Mouse (Mus musculus): ENCODE data around the gene Zfp39.

The Zfp39 gene

DNA sequence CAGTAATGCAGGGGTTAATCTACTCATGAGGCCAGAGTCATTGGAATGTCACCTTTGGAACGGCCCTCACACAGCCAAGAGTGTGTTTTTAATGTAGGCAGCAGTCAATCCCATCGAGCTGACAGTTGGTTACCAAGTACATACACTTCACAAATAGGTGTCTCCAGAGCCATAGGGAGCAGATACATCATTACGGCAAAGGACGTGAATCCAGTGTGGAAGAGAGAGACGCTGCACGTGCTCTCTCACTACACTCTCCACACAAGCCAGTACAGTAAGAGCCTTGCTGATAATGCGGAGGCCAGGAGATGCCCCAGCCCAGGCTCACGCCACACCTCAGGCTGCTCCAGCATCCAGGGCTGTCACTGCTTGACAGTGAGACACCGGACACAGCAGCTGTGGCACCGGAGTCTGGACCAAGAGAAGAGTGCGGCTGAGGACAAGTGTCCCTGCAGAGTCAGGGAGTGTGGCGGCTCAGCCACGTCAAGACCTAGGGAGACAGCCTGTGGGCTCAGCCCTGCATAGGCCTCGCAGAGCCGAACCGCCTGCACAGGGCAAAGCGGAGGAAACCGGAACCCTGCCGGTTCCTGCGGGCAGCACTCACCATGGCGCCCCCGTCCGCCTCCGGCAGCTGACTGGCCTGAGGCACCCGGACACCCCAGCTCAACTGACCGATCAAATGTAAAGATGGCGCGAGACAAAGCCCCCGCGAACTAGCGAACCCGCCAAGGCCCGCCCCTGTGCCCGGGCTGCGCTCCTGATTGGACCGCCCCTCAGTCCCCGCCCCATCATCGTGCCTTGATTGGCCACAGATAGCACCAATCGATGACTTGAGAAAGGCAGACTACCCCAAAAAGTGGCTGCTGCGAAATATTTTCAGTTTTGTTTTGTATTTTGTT lies at the start of gene Zfp39:
Gene Zfp39, minus strand, starts transcription at position 715 of the 899 bp plus-strand sequence.
- peak; percentile 92 to 95 for DNase-seq (ENCODE audit: low spot score in 2 of 2)

DNA sequence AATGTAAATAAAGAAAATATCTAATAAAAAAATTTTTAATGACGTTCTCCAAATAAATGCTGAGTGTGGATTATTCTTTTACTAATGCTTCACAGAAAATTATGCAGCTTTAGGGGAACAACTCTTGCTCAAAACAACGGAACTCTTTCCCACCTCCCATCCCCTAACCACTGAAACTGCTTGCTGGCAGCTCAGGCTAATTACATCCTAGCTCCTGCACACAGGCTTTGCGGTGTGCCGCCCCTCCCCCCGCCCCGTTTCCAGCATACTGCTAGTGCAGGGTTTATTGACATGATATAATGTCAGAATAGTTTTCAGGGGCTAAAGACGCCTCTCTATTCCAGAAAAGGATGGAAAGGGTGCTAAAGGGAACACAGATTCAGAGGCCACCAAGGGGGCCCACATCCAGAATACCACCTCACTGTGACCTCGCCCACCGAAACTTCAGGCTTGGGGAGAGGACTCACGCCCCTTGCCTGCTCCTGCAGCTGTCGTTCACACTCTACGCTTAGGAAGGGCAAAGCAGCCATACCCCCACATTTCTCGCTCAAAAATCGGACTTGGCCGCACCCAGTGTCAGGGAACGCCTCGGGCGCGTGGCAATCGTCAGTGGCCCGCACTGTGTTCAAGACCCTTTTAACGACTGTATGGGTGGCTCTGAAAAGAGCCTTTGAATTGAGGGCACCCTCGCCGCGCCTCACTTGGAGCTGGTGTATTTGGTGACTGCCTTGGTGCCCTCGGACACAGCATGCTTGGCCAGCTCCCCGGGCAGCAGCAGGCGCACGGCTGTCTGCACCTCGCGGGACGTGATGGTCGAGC lies 49.5 kb upstream of the Zfp39 start:
- no peak for DNase-seq (ENCODE audit: low spot score in 2 of 2)

DNA sequence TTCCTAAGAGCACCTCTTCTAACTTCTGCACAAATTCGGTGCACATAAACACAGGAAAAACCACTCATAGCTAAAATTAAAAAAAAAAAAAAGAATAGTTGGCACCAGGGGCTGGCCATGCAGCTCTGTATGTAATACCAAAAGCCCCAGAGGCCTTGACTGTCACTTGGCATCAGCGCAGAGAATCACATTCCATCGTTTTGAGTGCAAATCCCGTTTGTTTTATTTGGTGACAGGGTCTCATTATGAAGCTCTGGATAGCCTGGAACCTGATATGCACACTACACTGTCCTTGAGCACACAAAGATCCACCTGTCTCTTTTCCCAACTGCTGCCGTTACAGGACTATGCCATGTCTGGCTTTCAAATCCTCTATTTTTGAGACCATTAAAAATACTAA lies 47.2 kb upstream of the Zfp39 start:
- DNase-seq (ENCODE audit: low spot score in 2 of 2): no peak

DNA sequence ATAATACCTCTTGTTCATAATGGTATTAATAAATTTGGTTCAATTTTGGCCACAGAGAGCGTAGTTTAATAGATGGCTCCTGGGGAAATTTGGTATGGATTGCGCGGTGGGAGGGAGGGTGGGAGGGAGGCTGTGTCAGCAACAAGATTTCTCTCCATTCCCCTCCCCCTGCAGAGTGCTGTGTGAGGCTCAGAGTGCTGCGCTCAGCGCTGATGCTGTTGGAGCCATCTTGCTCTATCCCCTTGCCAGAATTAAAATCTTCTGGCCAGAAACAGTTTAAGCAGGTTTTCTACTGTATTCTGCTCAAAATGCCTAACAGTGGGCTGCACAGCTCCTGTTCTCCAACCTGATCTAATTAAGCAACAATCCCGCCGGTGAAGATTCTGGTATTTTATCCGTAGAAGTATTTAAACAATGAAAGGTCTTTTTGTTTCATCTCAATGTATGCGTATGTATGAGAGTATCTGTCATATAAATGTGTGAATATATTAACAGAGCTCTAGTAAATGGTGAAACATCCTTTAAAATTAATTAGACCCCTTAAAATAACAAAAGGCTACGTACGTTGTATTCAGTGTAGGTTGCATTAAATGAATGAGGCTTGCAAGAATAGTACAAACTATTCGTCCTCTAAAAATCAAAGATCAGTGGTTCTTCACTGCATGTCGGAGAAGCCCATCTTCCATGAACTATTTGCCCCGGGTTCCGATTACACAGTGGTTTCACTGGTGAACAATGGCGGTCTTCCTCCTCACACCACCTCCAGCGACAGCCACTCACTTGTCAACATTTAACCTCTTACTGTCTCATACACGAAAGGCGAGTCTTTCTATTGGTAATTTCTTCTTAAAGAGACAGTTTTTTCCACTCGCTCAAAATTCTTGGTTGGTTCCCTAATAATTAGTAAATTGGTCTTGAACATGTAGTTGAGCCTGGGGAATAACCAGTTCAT lies 45.7 kb upstream of the Zfp39 start:
- no peak for DNase-seq (ENCODE audit: low spot score in 2 of 2)

DNA sequence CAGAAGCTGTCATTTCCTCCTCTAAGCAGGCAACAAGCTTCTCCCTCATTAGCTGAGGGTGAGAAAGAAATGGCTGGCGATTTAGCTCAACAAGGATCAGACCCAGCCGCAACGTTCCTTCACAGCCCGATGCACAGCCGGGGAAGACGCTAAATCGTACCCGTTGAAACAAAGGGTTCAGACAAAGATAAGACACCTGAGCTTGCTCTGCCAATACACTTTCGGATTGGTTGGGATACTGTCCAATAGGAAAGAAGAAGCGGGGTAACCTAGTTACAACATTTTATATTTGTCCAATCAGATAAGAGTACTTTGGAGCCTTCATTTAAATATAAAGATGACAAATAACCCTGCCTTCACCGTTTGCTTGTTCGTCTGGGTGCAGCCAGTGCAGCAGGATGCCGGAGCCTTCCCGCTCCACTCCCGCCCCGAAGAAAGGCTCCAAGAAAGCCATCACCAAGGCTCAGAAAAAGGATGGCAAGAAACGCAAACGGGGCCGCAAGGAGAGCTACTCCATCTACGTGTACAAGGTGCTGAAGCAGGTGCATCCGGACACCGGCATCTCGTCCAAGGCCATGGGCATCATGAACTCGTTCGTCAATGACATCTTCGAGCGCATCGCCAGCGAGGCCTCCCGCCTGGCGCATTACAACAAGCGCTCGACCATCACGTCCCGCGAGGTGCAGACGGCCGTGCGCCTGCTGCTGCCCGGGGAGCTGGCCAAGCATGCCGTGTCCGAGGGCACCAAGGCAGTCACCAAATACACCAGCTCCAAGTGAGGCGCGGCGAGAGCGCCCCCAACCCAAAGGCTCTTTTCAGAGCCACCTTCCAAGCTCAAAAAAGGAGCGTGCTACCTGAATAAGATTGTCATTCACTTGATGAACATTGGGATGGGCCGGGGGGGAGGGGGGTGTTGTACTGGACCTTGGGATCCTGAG lies 44.8 kb upstream of the Zfp39 start, which contains the start of gene Hist3h2ba:
Gene Hist3h2ba, plus strand, starts transcription at position 379 of the 938 bp plus-strand sequence.
- peak in 1 of 2 experiments; percentile 69 for DNase-seq (ENCODE audit: low spot score in 2 of 2)

DNA sequence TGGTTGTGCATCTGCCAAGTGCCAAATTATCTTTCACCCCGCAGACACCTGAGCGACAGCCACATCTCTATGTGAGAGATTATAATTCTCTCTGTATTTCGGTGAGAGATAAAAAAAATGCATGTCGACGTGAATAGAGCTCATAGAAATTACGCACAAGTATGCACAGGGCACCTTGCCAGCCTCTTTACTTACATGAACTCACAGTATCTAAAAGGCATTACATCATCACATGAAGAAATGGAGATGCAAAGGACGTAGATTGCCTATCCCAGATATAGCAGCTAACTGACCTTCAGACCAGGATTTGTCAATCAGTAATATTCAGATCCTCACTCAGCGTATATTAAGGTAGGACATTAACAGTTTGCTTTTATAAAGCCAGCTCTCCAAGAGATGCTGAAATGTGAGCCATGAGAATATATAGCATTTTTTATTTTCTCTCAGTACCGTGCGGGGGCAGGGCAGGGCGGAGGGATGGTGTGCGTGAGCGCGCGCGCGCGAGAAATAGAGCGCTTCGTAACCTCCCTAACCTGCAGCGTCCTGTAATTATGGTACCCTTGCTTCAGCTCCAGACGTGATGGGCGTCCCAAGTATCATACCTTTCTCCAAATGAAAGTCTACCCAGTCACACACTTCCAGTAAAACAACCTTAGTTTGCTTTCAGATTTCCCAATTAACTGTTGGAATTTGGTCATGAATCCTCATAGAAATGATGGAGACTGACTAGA lies 43.9 kb upstream of the Zfp39 start:
- DNase-seq (ENCODE audit: low spot score in 2 of 2): peak in 1 of 2 experiments; percentile 48

DNA sequence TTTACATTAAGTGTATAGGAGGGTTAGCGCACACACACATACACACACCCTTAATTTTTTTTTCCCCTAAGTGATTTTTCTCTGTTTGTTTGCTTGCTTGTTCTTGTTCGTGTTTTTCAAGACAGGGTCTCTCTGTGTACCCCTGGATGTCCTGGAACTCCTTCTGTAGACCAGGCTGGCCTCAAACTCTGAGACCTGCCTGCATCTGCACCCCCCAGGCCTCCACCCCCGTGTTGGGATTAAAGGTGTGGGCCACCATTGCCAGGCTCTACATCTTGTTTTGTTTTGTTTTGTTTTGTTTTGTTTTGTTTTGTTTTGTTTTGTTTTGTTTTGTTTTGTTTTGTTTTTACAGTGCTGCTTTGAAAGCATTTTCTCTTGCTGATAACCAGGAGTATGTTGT lies 43.3 kb upstream of the Zfp39 start:
- DNase-seq (ENCODE audit: low spot score in 2 of 2): no peak

DNA sequence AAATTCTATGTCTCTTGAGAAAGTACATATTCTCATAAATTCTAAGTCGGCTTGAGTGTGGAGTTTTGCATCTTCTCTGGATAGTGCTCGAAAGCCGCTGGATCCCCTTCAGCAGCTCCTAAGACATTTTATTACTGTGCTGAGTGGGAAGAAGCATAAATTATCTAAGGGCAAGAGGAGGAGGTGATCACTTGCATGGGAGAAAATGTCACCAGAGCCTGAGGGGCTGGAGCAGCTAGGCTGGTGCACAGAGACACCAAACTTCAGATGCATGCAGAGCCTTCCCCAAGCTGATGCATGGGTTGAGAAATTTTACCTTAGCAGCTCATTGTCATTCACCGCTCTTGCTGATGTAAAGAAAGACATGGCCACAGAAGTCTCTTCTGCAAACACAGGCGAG lies 40.1 kb upstream of the Zfp39 start:
- DNase-seq (ENCODE audit: low spot score in 2 of 2): no peak

DNA sequence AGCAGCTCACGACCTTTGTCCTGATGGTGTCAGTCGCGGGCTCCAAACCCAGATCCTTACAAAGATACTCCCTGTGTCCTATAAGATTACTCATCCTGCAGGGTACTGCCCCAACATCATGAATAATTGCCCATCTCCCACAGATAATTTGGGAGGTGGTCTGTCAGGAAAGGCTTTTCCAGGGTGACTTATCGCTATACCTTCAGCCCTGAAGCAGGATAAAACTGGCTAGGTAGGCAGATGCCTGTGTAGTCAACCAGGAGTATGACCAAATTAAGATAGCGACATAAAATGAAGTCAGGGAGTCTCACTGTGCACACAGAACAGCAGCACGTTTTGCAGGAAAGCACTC lies 35.0 kb upstream of the Zfp39 start:
- no peak for DNase-seq (ENCODE audit: low spot score in 2 of 2)

DNA sequence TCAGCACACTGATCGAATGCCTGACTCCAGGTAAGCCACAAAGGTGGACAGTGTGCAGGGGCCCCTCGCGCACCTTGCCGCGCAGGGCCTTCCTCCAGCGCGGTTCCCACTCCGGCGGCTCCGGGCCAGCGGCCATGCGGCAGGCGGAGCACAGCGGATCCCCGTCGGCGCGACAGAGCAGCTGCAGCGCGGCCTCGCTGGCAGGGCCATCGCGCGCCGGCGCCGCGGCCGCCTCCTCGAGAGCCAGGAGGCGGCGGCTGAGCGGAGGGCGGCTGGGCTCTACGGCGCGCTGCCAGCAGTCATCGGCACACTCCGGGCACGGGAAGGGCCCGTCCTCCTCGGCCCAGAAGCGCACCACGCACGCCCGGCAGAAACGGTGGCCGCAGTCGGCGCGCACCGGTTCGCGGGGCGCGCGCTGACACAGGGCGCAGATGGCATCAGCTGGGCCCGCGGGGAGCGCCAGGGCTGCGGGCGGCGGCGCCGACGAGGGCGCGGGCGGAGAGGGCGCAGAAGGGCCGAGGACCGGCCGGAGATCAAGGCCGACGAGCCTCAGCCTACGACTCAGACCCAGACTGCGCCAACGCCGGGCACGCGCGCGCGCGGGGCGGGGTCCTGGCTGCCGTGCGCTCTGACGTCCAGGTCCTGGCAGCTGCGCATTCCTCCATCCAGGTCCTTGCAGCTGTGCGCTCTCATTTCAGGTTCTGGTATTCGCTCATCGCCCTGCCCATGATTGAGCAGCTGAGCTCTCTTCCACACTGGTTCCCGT lies 34.5 kb upstream of the Zfp39 start, which contains the start of gene Rnf187:
Gene Rnf187, minus strand, starts transcription at position 595 of the 766 bp plus-strand sequence.
- peak; percentile 85 to 86 for DNase-seq (ENCODE audit: low spot score in 2 of 2)

DNA sequence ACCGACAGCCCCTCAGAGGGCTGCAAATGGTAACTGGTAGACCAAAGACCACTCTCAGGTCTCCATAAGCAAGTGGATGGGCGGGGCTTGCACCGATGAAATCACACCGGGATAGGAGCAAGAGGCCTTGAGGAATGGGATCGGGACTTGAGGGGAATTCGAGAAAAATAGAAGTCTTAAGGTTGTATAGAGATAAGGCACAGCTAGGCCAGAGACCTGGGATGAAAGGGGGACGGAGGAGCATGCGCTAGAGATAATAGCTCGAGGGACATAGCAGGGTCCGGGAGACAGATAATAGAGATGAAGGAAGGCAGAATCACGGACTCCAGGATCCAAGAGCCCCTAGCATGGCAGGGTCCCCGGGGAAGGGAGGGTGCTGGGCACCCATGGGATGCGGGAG lies 33.9 kb upstream of the Zfp39 start:
- no peak for DNase-seq (ENCODE audit: low spot score in 2 of 2)

DNA sequence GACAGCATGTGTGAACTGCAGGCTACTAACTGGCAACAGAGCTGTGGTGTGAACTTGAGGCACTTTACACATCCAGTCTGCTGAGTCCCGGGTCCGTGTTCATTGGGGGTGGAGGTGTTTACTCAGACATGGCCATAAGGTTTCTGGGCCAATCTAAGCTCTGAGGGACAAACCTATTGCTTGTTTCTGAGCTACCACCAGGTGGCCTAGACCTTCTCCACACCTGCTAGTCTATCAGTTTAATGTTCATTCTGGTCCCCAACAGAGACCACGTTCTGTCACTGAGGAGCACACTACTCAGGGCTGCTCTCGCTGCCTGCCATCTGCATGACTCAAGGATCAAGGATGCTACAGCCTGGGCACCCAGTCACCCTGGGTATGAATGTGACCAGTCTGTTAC lies 27.6 kb upstream of the Zfp39 start:
- DNase-seq (ENCODE audit: low spot score in 2 of 2): no peak

DNA sequence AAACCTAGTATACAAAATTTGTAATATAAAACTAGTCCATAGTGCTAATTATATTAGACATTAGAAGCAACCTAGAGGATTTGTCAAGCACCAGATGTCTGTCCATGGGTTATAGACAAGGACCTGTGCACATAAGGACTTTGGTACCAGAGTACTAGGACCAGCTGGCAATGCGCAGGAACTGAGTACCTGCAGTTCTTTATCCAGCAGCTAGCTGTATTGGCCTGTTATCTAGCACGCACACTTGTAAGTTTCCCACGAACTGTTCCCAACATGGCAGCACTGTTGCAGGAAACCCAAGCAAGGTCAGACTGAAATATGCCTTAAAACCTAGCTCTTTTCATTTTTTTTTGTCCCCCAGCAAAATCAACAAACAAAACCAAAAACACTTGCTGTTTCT lies 26.2 kb upstream of the Zfp39 start:
- no peak for DNase-seq (ENCODE audit: low spot score in 2 of 2)

DNA sequence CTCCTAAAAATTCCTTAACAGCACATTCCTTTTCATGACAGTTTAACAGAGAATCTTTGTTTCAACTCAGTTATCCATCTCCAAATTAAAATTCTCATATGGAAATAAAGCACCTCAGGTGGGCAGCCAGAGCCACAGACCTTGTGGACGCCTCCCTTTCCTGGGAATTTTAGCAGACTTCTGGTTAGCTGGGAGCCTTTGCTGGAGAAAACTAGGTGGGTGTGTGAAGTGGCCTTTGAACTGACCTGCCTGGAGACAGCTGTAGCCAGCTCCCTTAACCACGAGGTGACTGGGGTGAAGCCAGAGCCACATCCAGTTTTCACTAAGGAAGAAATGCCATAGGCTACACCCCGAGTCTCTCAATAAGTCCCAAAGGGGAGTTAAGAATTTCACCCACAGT lies 25.6 kb upstream of the Zfp39 start:
- DNase-seq (ENCODE audit: low spot score in 2 of 2): no peak

DNA sequence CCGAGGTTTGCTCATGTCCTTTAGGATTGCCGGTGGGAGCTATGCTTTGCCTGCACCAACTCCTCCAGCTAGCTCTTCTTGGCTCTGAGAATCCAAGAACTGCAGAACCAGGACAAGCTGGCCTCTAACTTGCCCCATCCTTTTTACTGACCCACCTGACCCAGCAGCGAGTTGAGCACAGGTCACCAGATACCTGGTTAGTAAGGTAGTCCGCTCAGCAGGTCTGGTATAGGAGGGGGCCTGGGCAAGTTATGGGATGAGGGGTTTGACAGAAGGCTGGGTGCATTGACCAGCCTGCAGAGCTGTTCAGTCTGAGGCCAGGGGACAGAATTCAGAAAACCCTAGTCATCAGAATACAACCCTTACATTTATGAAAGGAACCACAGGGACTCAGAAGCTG lies 25.0 kb upstream of the Zfp39 start:
- DNase-seq (ENCODE audit: low spot score in 2 of 2): no peak

DNA sequence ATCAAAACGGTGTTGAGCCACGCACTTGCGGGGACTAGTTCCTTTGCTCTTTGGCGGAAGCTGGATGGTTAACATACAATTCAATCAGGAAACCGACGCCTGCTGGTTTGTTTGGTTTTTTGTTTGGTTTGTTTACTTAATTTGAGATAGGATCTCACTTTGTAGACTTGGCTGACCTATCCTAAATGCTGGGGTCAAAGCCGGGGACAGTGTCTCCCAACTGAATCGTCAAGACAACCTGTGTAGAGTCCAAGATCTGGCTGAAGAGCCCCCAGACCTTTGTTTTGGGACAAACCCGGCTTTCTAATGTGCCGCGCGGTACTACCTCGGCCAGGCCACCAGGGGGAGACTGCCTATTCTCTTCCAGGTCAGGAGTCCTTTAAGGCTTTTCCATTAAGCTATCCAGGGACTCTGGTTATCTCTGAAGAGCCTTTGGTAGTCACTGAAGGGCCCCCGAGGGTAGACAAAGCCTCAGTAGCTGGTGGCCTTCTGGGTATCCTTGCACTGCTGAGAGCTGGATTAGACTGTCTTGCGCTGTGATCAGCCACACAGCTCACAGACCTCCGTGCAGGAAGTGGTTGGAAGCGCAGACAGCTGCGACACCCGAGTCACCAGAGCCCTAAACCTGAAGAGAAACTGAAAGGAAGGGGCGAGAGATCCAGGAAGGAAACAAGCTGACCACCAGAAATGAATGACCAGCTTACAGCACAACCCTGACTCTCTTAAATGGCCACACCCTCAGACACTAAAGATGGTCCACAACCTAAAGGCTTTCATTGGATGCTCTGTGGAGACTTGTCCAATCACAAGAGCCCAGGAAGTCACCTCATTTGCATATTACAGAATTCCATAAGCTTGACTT lies 24.0 kb upstream of the Zfp39 start:
- DNase-seq (ENCODE audit: low spot score in 2 of 2): no peak

DNA sequence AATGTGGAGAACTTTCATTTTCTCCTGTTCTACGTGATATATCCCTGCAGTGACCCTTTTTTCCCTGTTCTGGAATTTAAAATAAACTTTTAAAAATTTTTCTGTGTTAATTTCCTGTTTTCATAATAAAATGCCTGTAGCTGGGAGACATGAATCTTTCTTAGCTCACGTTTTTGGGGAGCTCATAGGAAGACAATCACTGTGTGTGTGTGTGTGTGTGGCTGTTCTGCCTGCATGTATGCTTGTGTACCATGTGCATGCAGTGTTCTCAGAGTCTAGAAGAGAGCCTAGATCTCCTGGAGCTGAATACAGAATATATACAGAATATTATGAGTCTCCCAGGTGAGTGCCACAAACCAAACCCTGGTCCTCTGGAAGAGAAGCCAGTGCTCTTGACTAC lies 23.0 kb upstream of the Zfp39 start:
- DNase-seq (ENCODE audit: low spot score in 2 of 2): no peak

DNA sequence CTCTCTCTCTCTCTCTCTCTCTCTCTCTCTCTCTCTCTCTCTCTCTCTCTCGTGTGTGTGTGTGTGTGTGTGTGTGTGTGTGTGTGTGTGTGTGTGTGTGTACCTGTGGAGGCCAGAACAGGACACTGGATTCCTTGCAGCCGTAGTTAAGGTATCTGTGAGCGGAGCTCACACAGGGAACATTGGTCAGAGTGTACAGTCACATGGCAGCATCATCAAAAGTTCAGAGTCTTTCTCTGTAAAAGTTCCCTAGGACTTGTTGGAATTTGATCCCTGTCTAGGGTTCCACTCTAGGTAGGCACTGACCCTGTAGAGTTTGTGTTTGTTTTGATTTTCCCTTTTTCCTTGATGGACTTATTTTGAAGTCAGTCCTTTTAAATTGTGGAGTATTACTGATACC lies 22.6 kb upstream of the Zfp39 start:
- no peak for DNase-seq (ENCODE audit: low spot score in 2 of 2)
